Mouse (Mus musculus) CH12.LX (cell line): ENCODE measurements around the gene 4930544D05Rik.

Experiments
- CHD2 ChIP-seq: IDR thresholded peaks from 2 replicates; pipeline ENCODE4 v1.6.1; 2011; ENCODE audit warnings: low read length, improper control_type of control experiment
- CTCF ChIP-seq, 2 experiments: IDR thresholded peaks in 1 of 2; conservative IDR thresholded peaks in 1 of 2; 2 replicates each; pipeline ENCODE4 v1.5.1; 2011 to 2012; ENCODE audit warnings: low read depth in 2 of 2, low read length in 2 of 2, improper control_type of control experiment in 1 of 2, inconsistent platforms in 1 of 2, mild to moderate bottlenecking in 1 of 2, moderate library complexity in 1 of 2
- IRF4 ChIP-seq: IDR thresholded peaks from 2 replicates; pipeline ENCODE4 v1.6.1; 2014; ENCODE audit warnings: low read depth, mild to moderate bottlenecking, inconsistent platforms, low read length, improper control_type of control experiment
- NELFE ChIP-seq: IDR thresholded peaks from 2 replicates; pipeline ENCODE4 v1.6.1; 2011; ENCODE audit warnings: low read depth, low read length, improper control_type of control experiment
- PAX5 ChIP-seq: IDR thresholded peaks from 2 replicates; pipeline ENCODE4 v1.6.1; 2012; ENCODE audit warnings: low read length, inconsistent platforms, mixed read lengths
- ZKSCAN1 ChIP-seq: IDR thresholded peaks from 2 replicates; pipeline ENCODE4 v1.6.1; 2012; ENCODE audit warnings: low read depth, inconsistent platforms, low read length, improper control_type of control experiment, borderline replicate concordance

DNA sequence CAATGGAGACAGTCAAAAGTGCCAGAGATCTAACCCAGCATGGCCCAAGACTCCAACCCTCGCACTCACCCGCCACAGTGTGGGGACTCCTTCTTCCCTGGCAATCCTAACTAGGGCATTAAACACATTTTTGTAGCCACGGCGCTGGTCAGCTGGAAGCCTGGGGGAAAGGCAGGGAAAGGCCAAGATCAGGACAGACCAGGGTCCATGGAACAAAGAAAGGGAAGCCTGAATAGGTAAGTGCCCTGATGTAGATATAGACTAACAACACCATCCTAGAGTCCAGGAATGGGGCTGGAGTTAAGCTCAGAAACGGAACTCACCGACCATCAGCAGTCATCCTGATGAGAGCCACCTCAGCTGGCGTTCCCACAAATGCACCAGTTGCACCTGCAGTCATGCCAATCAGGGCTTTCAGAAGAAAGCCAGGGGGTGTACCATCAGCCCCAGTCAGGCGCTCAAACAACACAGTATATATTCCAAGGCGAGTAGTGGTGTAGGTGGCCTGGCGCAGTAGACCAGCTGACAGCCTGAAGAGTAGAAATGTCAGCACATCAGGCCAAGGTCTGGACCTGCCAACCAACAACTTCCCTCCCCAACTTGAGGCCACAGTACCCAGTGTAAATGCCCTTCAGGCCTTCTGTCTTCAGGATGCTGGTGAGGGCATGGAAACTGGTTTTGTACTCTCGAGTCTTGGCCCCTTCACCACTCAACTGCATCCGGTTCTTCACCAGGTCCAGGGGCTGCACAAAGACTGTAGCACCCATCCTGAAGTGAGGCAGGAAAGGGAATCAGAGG, 30.0 kb downstream of the 4930544D05Rik start:
- TF ChIP-seq CTCF (conservative IDR thresholded peaks at IDR 0.05 in 1 of 2, IDR thresholded peaks at IDR 0.05 in 1 of 2; ENCODE audit: low read depth in 2 of 2, low read length in 2 of 2) (no peak), IRF4 (no peak), CHD2 (no peak), PAX5 (no peak), NELFE (no peak), ZKSCAN1 (no peak)
